In genomic region chr19:53497910-53498309, GRCm38 (mm10) we compare ENCODE assay signal across 18 mouse cellular contexts. TPM values are rescaled to one million over a fixed set of nuclear protein-coding genes. Genes with fewer than 3 reads are reported as not detected.
DNase-seq lines count a peak whose midpoint lies in the region; ATAC-seq and TF ChIP-seq lines count a peak whose summit lies in the region.
"Had no signal": no experiment of that assay in that cellular context is flagged by ENCODE, and none has a peak within 500 bp of the region (broad histone marks: within the 10 kb centered on the region; RNA-seq: fewer than 3 reads in every experiment).

No protein-coding gene starts in this region.

- peaks cover 69% of the 10 kb centered on the region for H3K4me1 ChIP-seq in cerebellum, adult 2 months (ENCODE audit: control insufficient read depth, insufficient read depth, low read length)
- H3K4me1 ChIP-seq in kidney, embryonic 14.5 days (ENCODE audit: control insufficient read depth, insufficient read depth, low read length), result no peaks in the 10 kb centered on the region
- no peaks in the 10 kb centered on the region; the same call in 1 of the 2 replicates for H3K4me1 ChIP-seq in kidney, adult 2 months (ENCODE audit: control insufficient read depth, insufficient read depth, low read length)

- TF ChIP-seq POLR2A in cerebellum, adult 2 months (IDR thresholded peaks at IDR 0.05; ENCODE audit: borderline replicate concordance, insufficient read depth, low read length), result no peak
- TF ChIP-seq POLR2A in kidney, adult 2 months (IDR thresholded peaks at IDR 0.05; ENCODE audit: low read depth, low read length), result no peak

- H3K27me3 ChIP-seq in cerebellum, adult 2 months (ENCODE audit: control insufficient read depth, insufficient read depth, low read length), result no peaks in the 10 kb centered on the region
- H3K27me3 ChIP-seq in kidney, embryonic 14.5 days (ENCODE audit: control insufficient read depth, insufficient read depth, low read length), result no peaks in the 10 kb centered on the region
- H3K27me3 ChIP-seq in kidney, adult 2 months (replicated peaks; ENCODE audit: control insufficient read depth, insufficient read depth, low read length), result no peaks in the 10 kb centered on the region
- H3K27me3 ChIP-seq: embryonic facial prominence, embryonic 13.5 days; embryonic facial prominence, embryonic 15.5 days; forebrain, embryonic 12.5 days had no signal

- TF ChIP-seq CTCF in cerebellum, adult 2 months (IDR thresholded peaks at IDR 0.05; ENCODE audit: borderline replicate concordance, insufficient read depth, low read depth, low read length), result no peak
- no peak for TF ChIP-seq CTCF in kidney, adult 2 months (conservative IDR thresholded peaks at IDR 0.05; ENCODE audit: insufficient read depth, insufficient read length, low read depth, low read length)

- no peaks in the 10 kb centered on the region for H3K9me3 ChIP-seq in kidney, embryonic 14.5 days (ENCODE audit: control insufficient read depth, low read length)
- H3K9me3 ChIP-seq: embryonic facial prominence, embryonic 13.5 days; embryonic facial prominence, embryonic 15.5 days; forebrain, embryonic 10.5 days; forebrain, embryonic 12.5 days had no signal

- H3K36me3 ChIP-seq in kidney, embryonic 14.5 days (ENCODE audit: control insufficient read depth, insufficient read depth, low read length), result no peaks in the 10 kb centered on the region
- no peaks in the 10 kb centered on the region for H3K36me3 ChIP-seq in kidney, adult 2 months (ENCODE audit: control insufficient read depth, insufficient read depth, low read length)
- H3K36me3 ChIP-seq: embryonic facial prominence, embryonic 13.5 days; embryonic facial prominence, embryonic 15.5 days; forebrain, embryonic 10.5 days; forebrain, embryonic 12.5 days had no signal

- no peak overlapping the region for H3K4me2 ChIP-seq in kidney, embryonic 14.5 days (replicated peaks; ENCODE audit: low read depth, low read length)
- H3K4me2 ChIP-seq: embryonic facial prominence, embryonic 13.5 days; embryonic facial prominence, embryonic 15.5 days; forebrain, embryonic 12.5 days had no signal

- peak overlapping the region; percentile 100 for H3K27ac ChIP-seq in cerebellum, adult 2 months (ENCODE audit: insufficient read depth, low read length)
- no peak overlapping the region for H3K27ac ChIP-seq in kidney, embryonic 14.5 days (ENCODE audit: low read depth, low read length)
- no peak overlapping the region for H3K27ac ChIP-seq in kidney, adult 2 months (ENCODE audit: insufficient read depth, low read depth, low read length)
- H3K27ac ChIP-seq: embryonic facial prominence, embryonic 13.5 days; embryonic facial prominence, embryonic 15.5 days; forebrain, embryonic 10.5 days; forebrain, embryonic 12.5 days had no signal

- WGBS in cerebellum, adult 2 months, result 57% methylated on average over 3 of the region's 3 CpGs
- WGBS in kidney, embryonic 14.5 days, result 51% methylated on average over 3 of the region's 3 CpGs
- WGBS in kidney, adult 2 months, result 81% methylated on average over 3 of the region's 3 CpGs

- no peak overlapping the region for H3K9ac ChIP-seq in kidney, embryonic 14.5 days (ENCODE audit: low read depth, low read length)
- H3K9ac ChIP-seq: embryonic facial prominence, embryonic 13.5 days; embryonic facial prominence, embryonic 15.5 days; forebrain, embryonic 12.5 days had no signal

- DNase-seq in cerebellum, adult 2 months, result peak; percentile 41 to 45
- no peak for DNase-seq in cerebellum, postnatal 14 days
- no peak for DNase-seq in kidney, adult 2 months
- DNase-seq: adrenal gland, adult 2 months; adrenal gland, postnatal 10 days; adrenal gland, postnatal 25 days; cerebellum, adult 18-20 months; cerebellum, postnatal 10 days; cerebellum, postnatal 36 days; embryo, embryonic 11 days had no signal

- ATAC-seq in kidney, embryonic 14.5 days (ENCODE audit: low FRiP score, low TSS enrichment), result 0 out of 2 replicates have a peak, but pooled peaks have one; percentile 34
- ATAC-seq: forebrain, embryonic 14.5 days; forebrain, embryonic 16.5 days had no signal

- H3K4me3 ChIP-seq in cerebellum, adult 2 months (replicated peaks; ENCODE audit: insufficient read depth, low read depth, low read length), result no peak overlapping the region
- H3K4me3 ChIP-seq in kidney, embryonic 14.5 days (ENCODE audit: low read length), result no peak overlapping the region
- no peak overlapping the region for H3K4me3 ChIP-seq in kidney, adult 2 months (ENCODE audit: insufficient read depth, low read depth, low read length)
- H3K4me3 ChIP-seq: embryonic facial prominence, embryonic 13.5 days; embryonic facial prominence, embryonic 15.5 days; erythroblast, embryonic 14.5 days; forebrain, embryonic 10.5 days; forebrain, embryonic 12.5 days had no signal

RNA-seq across cellular contexts. Expression of gene Dusp5, which starts 31.0 kb away (rescaled TPM):
- polyA plus RNA-seq in cerebellum, adult 2 months (2012; rRNA removed), result 80.4 and 87.9 TPM in 2 replicates
- 11.3 and 15.6 TPM in 2 replicates for polyA plus RNA-seq in kidney, embryonic 14.5 days (2014; fragmentation: Nextera tagmentation; extraction: Ambion mirVana)
- polyA plus RNA-seq in kidney, adult 2 months (2012; rRNA removed), result 1.0 and 2.0 TPM in 2 replicates

Comparison
In these comparisons a context has a peak if more than half of its experiments do, and no peak if none do; other contexts are left out.
1. DNase-seq: peak in cerebellum, adult 2 months (2 of 2); none in cerebellum, postnatal 14 days (0 of 2) and kidney, adult 2 months (single experiment).